Mouse (Mus musculus) limb, embryonic 14.5 days (tissue): Measurements from ENCODE around the gene Tnk1. TPM values are rescaled to one million over a fixed set of nuclear protein-coding genes. Genes with fewer than 3 reads are reported as not detected.
A peak's percentile ranks its signal among the peaks of the same experiment; 100 is the strongest.

Experiments used
- ATAC-seq: fragments of 200-750 bp; cut with Nextera tagmentation; 2 replicates; pipeline ENCODE4 v1.8.0; 2017; ENCODE audit warnings: low read depth, moderate number of reproducible peaks, moderate TSS enrichment; ENCODE audit not compliant: low FRiP score
- DNase-seq: peaks from one replicate; pipeline ENCODE4 v3.0.0-alpha.2; 2015; ENCODE audit warnings: low spot score
- H3K27ac ChIP-seq: fragments of 300-500 bp; sonication (generic); replicated peaks from 2 replicates; pipeline ENCODE4 v1.5.1; 2014; ENCODE audit warnings: low read depth, mild to moderate bottlenecking, low read length, moderate library complexity, mixed read lengths
- H3K27me3 ChIP-seq: fragments of 300-500 bp; sonication (generic); 2 replicates; pipeline ENCODE4 v1.6.1; 2014; ENCODE audit warnings: low read length, mixed read lengths; ENCODE audit not compliant: control insufficient read depth, insufficient read depth
- H3K36me3 ChIP-seq: fragments of 300-500 bp; sonication (generic); 2 replicates; pipeline ENCODE4 v1.6.1; 2014; ENCODE audit warnings: mild to moderate bottlenecking, low read length, moderate library complexity, mixed read lengths; ENCODE audit not compliant: control insufficient read depth, insufficient read depth
- H3K4me1 ChIP-seq: fragments of 300-500 bp; sonication (generic); 2 replicates; pipeline ENCODE4 v1.6.1; 2014; ENCODE audit warnings: antibody characterized with exemption, low read length, mixed read lengths; ENCODE audit not compliant: control insufficient read depth, insufficient read depth
- H3K4me2 ChIP-seq: fragments of 300-500 bp; sonication (generic); replicated peaks from 2 replicates; pipeline ENCODE4 v1.6.1; 2014; ENCODE audit warnings: low read depth, mild to moderate bottlenecking, low read length, moderate library complexity; ENCODE audit not compliant: severe bottlenecking
- H3K4me3 ChIP-seq: fragments of 300-500 bp; sonication (generic); replicated peaks from 2 replicates; pipeline ENCODE4 v1.5.1; 2014; ENCODE audit warnings: low read length
- H3K9ac ChIP-seq: fragments of 300-500 bp; sonication (generic); 2 replicates; pipeline ENCODE4 v1.6.1; 2014; ENCODE audit warnings: mild to moderate bottlenecking, low read depth, low read length, moderate library complexity; ENCODE audit not compliant: severe bottlenecking
- H3K9me3 ChIP-seq: fragments of 300-500 bp; sonication (generic); 2 replicates; pipeline ENCODE4 v1.6.1; 2016; ENCODE audit warnings: low read length; ENCODE audit not compliant: control insufficient read depth
- POLR2A ChIP-seq: fragments of 200-500 bp; IDR thresholded peaks from 2 replicates; pipeline ENCODE4 v1.8.0; 2012; ENCODE audit warnings: inconsistent platforms, mild to moderate bottlenecking, moderate library complexity, borderline replicate concordance; ENCODE audit not compliant: insufficient read depth, insufficient read length; ENCODE audit errors: extremely low read depth
- WGBS: fragments of 180-500 bp; shearing (Covaris S2); extraction: QIAGEN DNeasy Blood & Tissue Kit; methylation state at CpG from one replicate; pipeline ENCODE4 v1.1.7; 2014; 5-methylcytosine and 5-hydroxymethylcytosine counted together
- polyA plus RNA-seq, 2 experiments: library from polyadenylated mRNA; depleted of rRNA in 1 of 2; stranded (reverse) in 1 of 2; unstranded in 1 of 2; fragments of >200 nt; fragmentation: Nextera tagmentation in 1 of 2; extraction: Ambion mirVana in 1 of 2; gene quantifications; 2 replicates each; pipeline versions ENCODE4 v1.2.1 to v1.2.3; 2012 to 2014

The Tnk1 gene
- polyA plus RNA-seq, 2 experiments = 2.8 to 3.3 TPM

DNA sequence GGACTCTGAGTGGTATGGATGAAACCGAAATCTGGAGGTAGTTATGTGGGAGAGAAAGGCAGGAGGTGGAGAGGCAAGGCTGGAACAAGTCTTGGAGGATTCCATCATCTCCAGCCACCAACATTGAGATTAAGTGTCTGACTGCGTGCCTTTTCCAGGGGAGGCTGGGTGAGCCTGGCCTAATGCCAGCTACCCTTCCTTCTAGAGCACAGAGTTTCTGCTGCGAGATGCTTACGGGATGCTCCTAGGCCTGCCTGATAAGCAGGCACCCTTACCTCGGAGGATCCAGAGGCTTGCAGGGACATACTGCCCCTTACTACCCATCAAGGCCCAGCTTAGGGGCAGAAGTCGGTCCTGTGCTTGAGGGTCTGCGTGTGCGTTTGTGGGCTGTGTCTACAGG lies 25.0 kb downstream of the Tnk1 start:
- TF ChIP-seq POLR2A = no peak
- WGBS = 61% methylated on average over 8 of the region's 8 CpGs
- Histone ChIP-seq H3K4me2 (peak overlapping the region; percentile 95), H3K27me3 (peaks cover 5% of the 10 kb centered on the region; the same call in 1 of the 2 replicates), H3K27ac (no peak overlapping the region), H3K4me3 (peak overlapping the region; percentile 73), H3K9me3 (no peaks in the 10 kb centered on the region), H3K36me3 (peaks cover 37% of the 10 kb centered on the region), H3K9ac (peak overlapping the region; percentile 68), H3K4me1 (peaks cover 30% of the 10 kb centered on the region)
- DNase-seq = no peak
- ATAC-seq = no peak

DNA sequence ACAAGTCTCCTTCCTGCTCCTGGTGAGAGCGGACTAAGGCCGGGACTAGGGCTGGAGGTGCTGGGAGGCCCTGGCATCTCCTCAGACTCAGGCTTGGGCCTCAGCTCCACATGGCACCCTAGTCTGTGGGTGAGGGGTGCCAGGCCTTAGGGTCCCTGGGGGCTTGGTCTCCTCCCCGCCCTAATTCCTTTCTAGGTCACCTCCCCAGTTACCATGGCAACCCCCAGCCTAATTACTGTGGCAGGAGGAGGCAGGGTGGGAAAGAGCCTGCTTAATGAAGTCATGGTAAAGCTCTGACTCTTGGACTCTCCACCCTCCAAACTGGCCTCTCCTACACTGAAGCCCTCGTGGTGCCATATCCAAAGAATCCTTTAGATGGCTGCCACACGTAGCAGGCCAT lies 29.7 kb downstream of the Tnk1 start:
- H3K4me3 ChIP-seq = no peak overlapping the region
- H3K9ac ChIP-seq = no peak overlapping the region; the same call in 1 of the 2 replicates
- no peak overlapping the region for H3K4me2 ChIP-seq
- no peak for TF ChIP-seq POLR2A
- DNase-seq (no peak), ATAC-seq (no peak)
- H3K27me3 ChIP-seq = peaks cover 4% of the 10 kb centered on the region; the same call in 1 of the 2 replicates
- peaks cover 79% of the 10 kb centered on the region for H3K36me3 ChIP-seq
- H3K27ac ChIP-seq = no peak overlapping the region
- WGBS = 56% methylated on average over 5 of the region's 5 CpGs
- no peaks in the 10 kb centered on the region for H3K9me3 ChIP-seq
- H3K4me1 ChIP-seq = peaks cover 5% of the 10 kb centered on the region

DNA sequence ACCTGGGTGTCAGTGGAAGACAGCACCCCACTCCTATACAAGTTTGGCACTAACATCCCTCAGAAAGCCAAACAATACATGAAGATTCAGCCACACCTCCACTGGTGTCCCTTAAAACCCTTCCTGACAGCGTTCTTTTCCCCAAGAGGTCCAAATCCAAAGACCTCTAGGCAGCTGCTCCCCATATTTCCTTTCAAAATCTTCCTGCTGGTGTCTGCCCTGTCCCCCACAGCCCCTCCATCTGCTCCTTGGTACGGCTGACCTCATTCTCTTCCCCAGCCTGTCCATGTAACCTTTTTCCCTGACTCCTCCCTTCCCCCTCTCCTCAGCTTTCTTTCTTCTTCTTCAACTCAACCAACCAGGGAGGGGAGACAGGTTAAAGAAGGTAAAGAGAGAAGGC lies 35.1 kb downstream of the Tnk1 start:
- 73% methylated on average over 2 of the region's 2 CpGs for WGBS
- no peaks in the 10 kb centered on the region for H3K27me3 ChIP-seq
- H3K9ac ChIP-seq = no peak overlapping the region
- ATAC-seq (no peak), DNase-seq (no peak)
- TF ChIP-seq POLR2A = no peak
- no peak overlapping the region for H3K4me2 ChIP-seq
- no peak overlapping the region for H3K27ac ChIP-seq
- no peaks in the 10 kb centered on the region for H3K4me1 ChIP-seq
- H3K36me3 ChIP-seq = peaks cover 42% of the 10 kb centered on the region
- H3K4me3 ChIP-seq = no peak overlapping the region
- H3K9me3 ChIP-seq = no peaks in the 10 kb centered on the region

DNA sequence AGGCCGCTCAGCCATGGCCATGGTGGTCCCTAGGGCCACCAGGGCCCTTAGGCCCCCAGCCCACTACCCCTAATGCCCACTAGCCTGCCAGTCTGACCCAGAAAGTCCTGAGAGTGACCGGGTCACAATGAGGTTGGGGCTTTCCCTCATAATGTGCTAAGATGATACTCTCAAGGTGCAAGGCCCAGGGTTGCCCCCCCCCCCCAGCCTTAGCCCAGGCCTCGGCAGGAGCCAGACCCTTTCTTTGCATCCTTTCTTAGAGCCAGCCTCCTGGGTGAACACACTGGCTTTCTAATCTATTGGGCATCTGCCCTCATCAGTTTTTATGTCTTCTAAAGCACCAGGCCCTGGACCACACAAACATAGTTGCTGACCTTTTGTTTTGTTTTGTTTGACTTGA lies 36.5 kb downstream of the Tnk1 start, which contains the start of gene Spem1:
Spem1 (minus strand) TSS at position 101 of the 400 bp plus-strand sequence.
- TF ChIP-seq POLR2A = no peak
- H3K9me3 ChIP-seq = 0 out of 2 replicates have a peak, but pooled peaks cover 8% of the 10 kb centered on the region
- 88% methylated on average over 3 of the region's 3 CpGs for WGBS
- no peak within 1 kb of the TSS for H3K27ac ChIP-seq
- DNase-seq (no peak), ATAC-seq (no peak)
- H3K4me2 ChIP-seq = no peak within 1 kb of the TSS
- H3K4me1 ChIP-seq = no peaks in the 10 kb centered on the region
- peaks cover 28% of the 10 kb centered on the region for H3K36me3 ChIP-seq
- H3K4me3 ChIP-seq = no peak within 1 kb of the TSS
- H3K9ac ChIP-seq = no peak within 1 kb of the TSS
- no peaks in the 10 kb centered on the region for H3K27me3 ChIP-seq

DNA sequence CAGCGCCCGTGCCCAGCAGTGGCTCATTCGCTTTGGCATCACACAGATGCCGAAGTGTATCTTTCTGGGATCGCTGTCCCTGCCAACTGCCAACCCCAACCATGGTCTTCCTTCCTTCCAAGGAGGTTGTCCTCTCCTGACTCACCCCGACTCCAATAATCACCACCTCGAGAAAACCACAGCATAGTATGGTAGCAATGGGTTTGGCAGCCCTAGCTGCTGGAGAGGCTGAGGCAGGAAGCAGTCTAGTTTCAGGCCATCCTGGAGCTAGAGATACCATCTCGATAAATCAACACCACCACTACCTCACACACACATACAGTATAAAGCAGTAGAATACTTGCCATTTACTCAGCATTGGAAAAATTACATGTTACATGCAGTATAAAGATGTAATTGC lies 39.7 kb downstream of the Tnk1 start:
- Histone ChIP-seq H3K9me3 (0 out of 2 replicates have a peak, but pooled peaks cover 8% of the 10 kb centered on the region), H3K4me2 (no peak overlapping the region), H3K36me3 (no peaks in the 10 kb centered on the region), H3K27ac (no peak overlapping the region), H3K4me1 (no peaks in the 10 kb centered on the region), H3K4me3 (no peak overlapping the region), H3K9ac (no peak overlapping the region), H3K27me3 (no peaks in the 10 kb centered on the region)
- DNase-seq = no peak
- ATAC-seq = no peak
- no peak for TF ChIP-seq POLR2A
- WGBS = 97% methylated on average over 8 of the region's 8 CpGs

DNA sequence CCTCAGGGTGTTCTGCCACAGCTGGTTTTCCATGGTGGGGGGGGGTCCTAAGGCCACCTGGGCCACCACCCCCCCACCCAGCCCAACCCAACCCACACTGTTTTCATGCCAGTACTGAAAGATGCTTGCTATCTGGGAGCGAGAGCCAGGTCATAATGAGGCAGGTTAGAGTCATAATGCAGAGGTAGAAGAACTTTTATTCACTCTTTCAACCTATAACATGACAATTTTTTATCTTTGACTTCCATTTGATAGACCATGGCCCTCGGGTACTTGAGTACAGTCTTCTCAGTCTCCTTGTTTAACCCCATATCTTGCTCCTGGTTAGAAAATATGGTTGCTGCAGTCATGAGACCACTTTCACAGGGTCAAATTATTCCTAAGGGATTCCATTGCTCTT lies 40.2 kb downstream of the Tnk1 start, which contains the start of gene Spem2:
Spem2 (minus strand) TSS at position 101 of the 400 bp plus-strand sequence.
- ATAC-seq = no peak
- DNase-seq = no peak
- no peaks in the 10 kb centered on the region for H3K27me3 ChIP-seq
- no peak within 1 kb of the TSS for H3K4me2 ChIP-seq
- no peaks in the 10 kb centered on the region for H3K36me3 ChIP-seq
- 86% methylated on average over 2 of the region's 2 CpGs for WGBS
- H3K4me1 ChIP-seq = no peaks in the 10 kb centered on the region
- 0 out of 2 replicates have a peak, but pooled peaks cover 8% of the 10 kb centered on the region for H3K9me3 ChIP-seq
- no peak within 1 kb of the TSS for H3K9ac ChIP-seq
- H3K4me3 ChIP-seq = no peak within 1 kb of the TSS
- TF ChIP-seq POLR2A = no peak
- no peak within 1 kb of the TSS for H3K27ac ChIP-seq
